Mouse (Mus musculus) limb, embryonic 11.5 days (tissue): ENCODE data around the gene Dhrs4. TPM values are rescaled to one million over a fixed set of nuclear protein-coding genes. Genes with fewer than 3 reads are reported as not detected.

ENCODE experiments used
- ATAC-seq: fragments of 200-750 bp; cut with Nextera tagmentation; 2 replicates; pipeline ENCODE4 v1.8.0; 2017; ENCODE audit warnings: low read depth; ENCODE audit not compliant: insufficient number of reproducible peaks, low FRiP score, low TSS enrichment
- DNase-seq: peaks from one replicate; pipeline ENCODE4 v3.0.0-alpha.2; 2015; ENCODE audit warnings: low spot score
- H3K27ac ChIP-seq: fragments of 300-500 bp; sonication (generic); replicated peaks from 2 replicates; pipeline ENCODE4 v1.5.1; 2014; ENCODE audit warnings: low read depth, mild to moderate bottlenecking, low read length
- H3K27me3 ChIP-seq: fragments of 300-500 bp; sonication (generic); 2 replicates; pipeline ENCODE4 v1.6.1; 2014; ENCODE audit warnings: mild to moderate bottlenecking, low read length, mixed read lengths; ENCODE audit not compliant: control insufficient read depth, insufficient read depth
- H3K36me3 ChIP-seq: fragments of 300-500 bp; sonication (generic); 2 replicates; pipeline ENCODE4 v1.6.1; 2014; ENCODE audit warnings: mild to moderate bottlenecking, low read length, moderate library complexity, mixed read lengths; ENCODE audit not compliant: control insufficient read depth, insufficient read depth
- H3K4me1 ChIP-seq: fragments of 300-500 bp; sonication (generic); 2 replicates; pipeline ENCODE4 v1.6.1; 2014; ENCODE audit warnings: low read length, mixed read lengths; ENCODE audit not compliant: control insufficient read depth, insufficient read depth
- H3K4me2 ChIP-seq: fragments of 300-500 bp; sonication (generic); 2 replicates; pipeline ENCODE4 v1.6.1; 2014; ENCODE audit warnings: low read depth, mild to moderate bottlenecking, moderate library complexity; ENCODE audit not compliant: severe bottlenecking
- H3K4me3 ChIP-seq: fragments of 300-500 bp; sonication (generic); 2 replicates; pipeline ENCODE4 v1.5.1; 2014; ENCODE audit warnings: low read depth, low read length
- H3K9ac ChIP-seq: fragments of 300-500 bp; sonication (generic); 2 replicates; pipeline ENCODE4 v1.6.1; 2014; ENCODE audit warnings: mild to moderate bottlenecking, low read length
- H3K9me3 ChIP-seq: fragments of 300-500 bp; sonication (generic); 2 replicates; pipeline ENCODE4 v1.6.1; 2016; ENCODE audit warnings: low read length; ENCODE audit not compliant: control insufficient read depth
- WGBS: fragments of 180-500 bp; shearing (Covaris S2); extraction: QIAGEN DNeasy Blood & Tissue Kit; methylation state at CpG from one replicate; pipeline ENCODE4 v1.1.7; 2014; 5-methylcytosine and 5-hydroxymethylcytosine counted together
- polyA plus RNA-seq: library from polyadenylated mRNA; unstranded; fragments of >200 nt; fragmentation: Nextera tagmentation; extraction: Ambion mirVana; gene quantifications from 2 replicates; pipeline ENCODE4 v1.2.1, GENCODE M21; 2014

The Dhrs4 gene
- 49.4 and 55.3 TPM in 2 replicates for polyA plus RNA-seq

DNA sequence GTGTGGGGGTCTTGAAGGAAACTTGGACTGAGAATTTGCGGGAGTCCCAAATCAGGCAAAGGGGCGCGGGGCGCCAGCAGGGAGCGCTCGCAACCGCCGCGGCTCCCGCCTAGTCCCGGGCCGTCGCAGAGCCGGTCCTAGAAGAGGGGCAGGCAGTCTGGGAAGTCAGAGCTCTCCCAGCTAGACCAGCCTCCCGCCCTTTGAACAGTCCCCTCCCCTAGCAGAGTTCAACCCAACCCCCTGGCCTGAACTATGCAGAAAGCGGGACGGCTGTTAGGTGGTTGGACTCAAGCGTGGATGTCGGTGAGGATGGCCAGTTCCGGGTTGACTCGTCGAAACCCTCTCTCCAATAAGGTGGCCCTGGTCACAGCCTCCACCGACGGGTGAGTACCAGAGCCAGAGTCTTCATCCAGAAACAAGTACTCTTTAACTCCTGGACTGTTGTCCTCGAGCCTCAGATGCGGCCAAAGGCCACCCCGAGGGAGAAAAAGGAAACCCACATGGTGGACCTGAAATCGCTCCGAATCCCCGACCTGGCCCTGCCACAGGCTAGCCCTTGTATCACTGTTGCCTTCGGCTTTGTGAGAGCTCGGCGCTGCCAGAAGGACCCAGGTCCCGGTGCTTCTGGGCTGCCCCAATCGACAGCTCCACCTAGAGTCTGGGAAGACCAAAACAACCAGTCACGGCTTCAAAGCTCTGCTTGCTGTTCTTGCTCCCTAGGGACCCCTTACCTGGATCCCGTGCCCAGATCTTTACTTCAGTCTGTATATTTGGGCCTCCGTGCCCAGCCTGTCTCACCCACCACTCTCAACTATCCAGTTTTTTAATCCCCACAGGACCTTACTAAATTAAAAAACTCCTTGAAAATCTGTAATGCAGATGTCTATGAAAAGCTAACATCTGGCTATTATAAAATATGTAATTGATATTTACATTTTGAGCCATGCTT, at the start of gene Dhrs4:
TSS of gene Dhrs4 (plus strand) at position 108 of the 949 bp plus-strand sequence.
- no peaks in the 10 kb centered on the region for H3K9me3 ChIP-seq
- H3K36me3 ChIP-seq: no peaks in the 10 kb centered on the region
- H3K27me3 ChIP-seq: no peaks in the 10 kb centered on the region
- peak within 1 kb of the TSS; percentile 62 for H3K4me3 ChIP-seq
- H3K9ac ChIP-seq: peak within 1 kb of the TSS; percentile 83
- peak; percentile 96 for ATAC-seq
- under 1% methylated on average over 38 of the region's 38 CpGs for WGBS
- peak within 1 kb of the TSS; percentile 54 for H3K4me2 ChIP-seq
- no peaks in the 10 kb centered on the region for H3K4me1 ChIP-seq
- peak; percentile 86 for DNase-seq
- peak within 1 kb of the TSS; percentile 64 for H3K27ac ChIP-seq

DNA sequence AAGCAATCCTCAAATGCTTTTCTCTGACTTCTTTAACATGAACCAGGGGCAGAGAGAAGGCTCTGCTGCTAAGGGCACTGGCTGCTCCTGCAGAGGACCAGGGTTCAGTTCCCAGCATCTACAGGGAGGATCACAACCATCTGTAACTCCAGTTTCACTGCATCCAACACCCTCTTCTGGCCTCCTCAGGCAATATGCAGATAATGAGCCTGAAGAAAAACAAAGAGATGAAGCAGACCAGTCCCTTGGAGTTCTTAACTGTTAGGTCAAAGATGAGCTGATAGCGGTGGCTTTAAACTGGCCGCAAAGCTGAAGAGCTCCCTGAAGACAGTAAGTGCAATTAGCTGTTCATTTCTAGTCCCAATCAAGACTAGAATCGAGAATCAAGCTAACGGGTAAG, 48.3 kb upstream of the Dhrs4 start:
- H3K36me3 ChIP-seq: no peaks in the 10 kb centered on the region
- no peaks in the 10 kb centered on the region for H3K27me3 ChIP-seq
- no peak overlapping the region for H3K4me2 ChIP-seq
- 85% methylated on average over 4 of the region's 4 CpGs for WGBS
- ATAC-seq (no peak), DNase-seq (no peak)
- no peak overlapping the region for H3K27ac ChIP-seq
- no peaks in the 10 kb centered on the region for H3K9me3 ChIP-seq
- no peaks in the 10 kb centered on the region for H3K4me1 ChIP-seq
- H3K9ac ChIP-seq: no peak overlapping the region
- H3K4me3 ChIP-seq: no peak overlapping the region

DNA sequence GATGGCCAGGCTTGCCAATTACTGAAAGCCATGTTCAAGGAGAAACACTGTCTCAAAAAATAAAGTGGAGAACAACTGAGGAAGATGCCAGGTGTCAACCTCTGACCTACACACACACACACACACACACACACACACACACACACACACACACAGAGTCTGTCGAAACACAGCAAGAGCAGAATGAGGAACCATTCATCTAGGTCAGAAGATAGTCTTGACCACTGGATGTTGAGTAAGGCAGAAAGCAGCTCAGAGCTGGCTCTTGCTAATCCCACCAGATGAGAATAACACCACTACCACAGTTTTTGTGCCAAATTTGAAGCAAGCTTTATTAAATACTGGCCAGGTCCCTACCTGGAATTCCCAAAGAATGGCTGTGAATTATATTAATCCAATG, 45.5 kb upstream of the Dhrs4 start:
- H3K4me3 ChIP-seq: no peak overlapping the region
- no peaks in the 10 kb centered on the region for H3K27me3 ChIP-seq
- H3K27ac ChIP-seq: no peak overlapping the region
- no peaks in the 10 kb centered on the region for H3K4me1 ChIP-seq
- H3K4me2 ChIP-seq: no peak overlapping the region
- H3K9ac ChIP-seq: no peak overlapping the region
- no peaks in the 10 kb centered on the region for H3K36me3 ChIP-seq
- DNase-seq (no peak), ATAC-seq (no peak)
- no peaks in the 10 kb centered on the region for H3K9me3 ChIP-seq
- 84% methylated on average over 1 of the region's 1 CpGs for WGBS

DNA sequence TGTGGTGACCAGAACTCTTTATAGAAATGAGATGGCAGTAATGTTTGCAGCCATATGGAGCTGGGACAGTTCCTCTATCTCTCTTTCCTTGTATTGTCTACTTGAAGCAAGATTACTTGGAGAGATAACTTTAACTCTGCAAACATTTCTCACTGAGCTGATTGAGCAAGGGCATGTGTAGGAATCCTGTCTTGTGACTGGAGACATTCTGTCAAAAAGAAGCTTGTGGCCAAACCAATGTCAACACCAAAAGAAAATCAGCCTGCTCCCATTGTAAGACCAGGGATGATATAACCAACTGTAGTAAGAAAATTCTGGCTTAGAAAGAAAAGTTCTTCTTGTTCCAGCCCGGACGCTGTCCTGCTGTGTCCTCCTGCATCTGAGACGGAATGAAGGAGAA, 43.7 kb upstream of the Dhrs4 start:
- no peak for ATAC-seq
- 87% methylated on average over 3 of the region's 3 CpGs for WGBS

DNA sequence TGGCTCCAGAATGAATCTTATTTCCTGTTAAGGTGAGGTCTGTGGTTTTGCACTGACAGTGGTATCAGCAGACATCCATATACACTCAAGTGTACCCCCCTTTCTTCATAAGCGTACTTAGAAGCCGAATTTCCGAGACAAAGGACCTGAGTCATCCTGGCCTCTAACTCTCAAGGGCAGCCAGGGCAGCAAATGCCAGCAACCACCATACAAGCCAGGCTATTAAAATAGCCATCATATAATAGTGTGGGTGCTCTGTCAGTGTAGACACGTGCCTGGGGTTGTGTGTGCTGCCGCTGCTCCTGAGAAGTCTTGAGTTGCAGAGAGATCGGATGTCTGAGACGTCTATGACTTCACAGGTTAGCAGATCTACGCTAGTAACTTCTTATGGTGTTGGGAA, 41.4 kb upstream of the Dhrs4 start:
- Histone ChIP-seq H3K4me2 (no peak overlapping the region), H3K9ac (no peak overlapping the region), H3K4me3 (no peak overlapping the region), H3K9me3 (no peaks in the 10 kb centered on the region), H3K4me1 (no peaks in the 10 kb centered on the region), H3K36me3 (no peaks in the 10 kb centered on the region), H3K27ac (no peak overlapping the region), H3K27me3 (no peaks in the 10 kb centered on the region)
- no peak for DNase-seq
- 83% methylated on average over 8 of the region's 8 CpGs for WGBS
- ATAC-seq: no peak

More for the DNA sequence above, 43.7 kb upstream of the Dhrs4 start:
- no peak overlapping the region for H3K4me3 ChIP-seq
- no peak overlapping the region for H3K4me2 ChIP-seq
- no peaks in the 10 kb centered on the region for H3K36me3 ChIP-seq
- DNase-seq: no peak
- H3K9me3 ChIP-seq: no peaks in the 10 kb centered on the region
- no peak overlapping the region for H3K27ac ChIP-seq
- H3K27me3 ChIP-seq: no peaks in the 10 kb centered on the region
- no peak overlapping the region for H3K9ac ChIP-seq
- H3K4me1 ChIP-seq: no peaks in the 10 kb centered on the region

DNA sequence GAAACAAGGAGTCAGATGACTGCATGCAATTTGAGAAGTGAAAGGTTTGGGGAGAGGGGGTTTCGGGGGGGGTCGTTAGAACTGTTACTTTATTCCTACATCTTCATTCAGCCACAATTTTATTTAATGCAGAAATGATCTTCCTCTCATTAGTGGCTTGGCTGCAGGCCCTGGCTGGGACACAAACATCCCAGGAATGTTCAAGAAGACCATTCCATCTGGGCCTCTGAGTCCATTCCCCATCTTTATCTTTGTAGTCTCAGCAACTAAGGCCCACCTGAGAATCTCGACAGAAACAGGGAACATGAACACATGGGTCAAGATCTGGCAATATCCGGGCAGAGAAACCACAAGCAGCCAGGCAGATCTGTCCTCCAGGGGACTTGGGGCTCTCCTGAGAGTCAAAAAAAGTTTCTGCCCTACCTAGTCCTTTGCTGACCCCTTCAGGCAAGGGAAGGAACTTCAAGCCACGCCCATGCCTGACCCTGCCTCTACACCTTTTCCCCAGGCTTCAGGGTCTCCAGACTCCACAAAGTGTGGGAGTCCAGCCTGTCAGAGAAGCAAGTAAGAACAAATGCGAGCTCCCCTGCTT, 40.3 kb upstream of the Dhrs4 start:
- DNase-seq: peak; percentile 72
- Histone ChIP-seq H3K4me3 (no peak overlapping the region), H3K9me3 (no peaks in the 10 kb centered on the region), H3K27ac (no peak overlapping the region), H3K9ac (no peak overlapping the region), H3K36me3 (no peaks in the 10 kb centered on the region), H3K4me1 (no peaks in the 10 kb centered on the region), H3K27me3 (no peaks in the 10 kb centered on the region), H3K4me2 (no peak overlapping the region)
- 40% methylated on average over 6 of the region's 6 CpGs for WGBS
- ATAC-seq: no peak

DNA sequence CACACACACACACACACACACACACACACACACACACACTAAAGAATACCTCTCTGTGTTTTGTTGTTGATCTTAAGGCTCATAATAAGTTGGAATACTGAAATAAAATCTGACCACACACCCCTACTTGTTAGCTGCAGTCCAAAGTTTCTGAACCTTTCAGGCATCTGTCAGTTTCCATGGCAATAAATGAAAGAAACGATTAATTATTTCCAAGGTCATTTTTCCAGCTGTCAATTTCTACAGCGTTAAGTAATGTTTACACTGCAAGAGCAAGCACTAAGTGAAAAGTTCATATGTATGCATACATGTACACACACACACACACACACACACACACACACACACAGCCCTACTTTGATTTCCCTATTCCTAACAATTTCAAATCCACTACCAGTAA, 20.9 kb upstream of the Dhrs4 start:
- no peak for ATAC-seq
- H3K27me3 ChIP-seq: no peaks in the 10 kb centered on the region
- no peak overlapping the region for H3K27ac ChIP-seq
- H3K9ac ChIP-seq: no peak overlapping the region
- no peak overlapping the region for H3K4me3 ChIP-seq
- H3K4me2 ChIP-seq: no peak overlapping the region
- DNase-seq: no peak
- no peaks in the 10 kb centered on the region for H3K9me3 ChIP-seq
- H3K36me3 ChIP-seq: no peaks in the 10 kb centered on the region
- no peaks in the 10 kb centered on the region for H3K4me1 ChIP-seq
- 81% methylated on average over 2 of the region's 2 CpGs for WGBS

DNA sequence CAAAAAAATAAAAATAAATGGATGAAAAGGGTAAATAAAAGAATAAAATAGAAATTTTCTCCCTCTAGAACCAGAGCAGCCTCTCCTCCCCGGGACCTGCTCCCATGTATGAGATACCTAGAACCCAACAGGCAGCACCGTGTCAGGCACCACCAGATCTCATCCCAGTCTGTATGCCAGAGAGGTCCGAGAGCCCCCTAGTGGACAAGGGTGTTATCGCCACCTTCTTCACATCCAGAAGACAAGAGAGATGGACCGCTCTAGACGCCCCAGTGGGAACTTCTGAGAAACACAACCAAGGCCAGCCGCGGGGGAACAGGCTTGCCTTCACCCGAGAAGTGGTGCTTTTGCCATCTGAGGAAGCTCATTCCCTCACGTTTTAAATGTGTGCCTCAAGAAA, 20.3 kb upstream of the Dhrs4 start:
- no peak overlapping the region for H3K27ac ChIP-seq
- no peaks in the 10 kb centered on the region for H3K36me3 ChIP-seq
- no peaks in the 10 kb centered on the region for H3K27me3 ChIP-seq
- H3K4me2 ChIP-seq: no peak overlapping the region
- no peaks in the 10 kb centered on the region for H3K4me1 ChIP-seq
- 28% methylated on average over 10 of the region's 10 CpGs for WGBS
- DNase-seq (peak; percentile 72), ATAC-seq (no peak)
- H3K9ac ChIP-seq: no peak overlapping the region
- no peaks in the 10 kb centered on the region for H3K9me3 ChIP-seq
- no peak overlapping the region for H3K4me3 ChIP-seq
